Mouse (Mus musculus) kidney, embryonic 15.5 days (tissue): ENCODE measurements at regions not wholly inside any gene's neighbourhood (a gene's known extent, or its start where the extent isn't known, plus 50 kb on each side); places are given as distances from the start of the nearest gene placed in this dataset.
A peak's percentile ranks its signal among the peaks of the same experiment; 100 is the strongest.

Experiments used
- ATAC-seq: fragments of 200-750 bp; cut with Nextera tagmentation; replicated peaks from 2 replicates; pipeline ENCODE4 v1.8.0; 2017; ENCODE audit warnings: moderate TSS enrichment; ENCODE audit not compliant: low FRiP score
- H3K27ac ChIP-seq: fragments of 300-500 bp; sonication (generic); 2 replicates; pipeline ENCODE4 v1.5.1; 2015; ENCODE audit warnings: mild to moderate bottlenecking, inconsistent platforms
- H3K27me3 ChIP-seq: fragments of 300-500 bp; sonication (generic); 2 replicates; pipeline ENCODE4 v1.6.1; 2015; ENCODE audit warnings: inconsistent platforms
- H3K36me3 ChIP-seq: fragments of 300-500 bp; sonication (generic); 2 replicates; pipeline ENCODE4 v1.6.1; 2015; ENCODE audit warnings: inconsistent platforms
- H3K4me1 ChIP-seq: fragments of 300-500 bp; sonication (generic); 2 replicates; pipeline ENCODE4 v1.6.1; 2015; ENCODE audit warnings: inconsistent platforms
- H3K4me2 ChIP-seq: fragments of 300-500 bp; sonication (generic); 2 replicates; pipeline ENCODE4 v1.6.1; 2015; ENCODE audit warnings: moderate library complexity, mild to moderate bottlenecking, inconsistent platforms
- H3K4me3 ChIP-seq: fragments of 300-500 bp; sonication (generic); replicated peaks from 2 replicates; pipeline ENCODE4 v1.5.1; 2015; ENCODE audit warnings: mild to moderate bottlenecking, inconsistent platforms
- H3K9ac ChIP-seq: fragments of 300-500 bp; sonication (generic); 2 replicates; pipeline ENCODE4 v1.6.1; 2015; ENCODE audit warnings: mild to moderate bottlenecking, inconsistent platforms
- H3K9me3 ChIP-seq: fragments of 300-500 bp; sonication (generic); replicated peaks from 2 replicates; pipeline ENCODE4 v1.6.1; 2016; ENCODE audit warnings: inconsistent platforms
- WGBS: fragments of 180-500 bp; shearing (Covaris S2); methylation state at CpG from one replicate; pipeline ENCODE4 v1.1.7; 2015; ENCODE audit warnings: mixed read lengths; 5-methylcytosine and 5-hydroxymethylcytosine counted together

DNA sequence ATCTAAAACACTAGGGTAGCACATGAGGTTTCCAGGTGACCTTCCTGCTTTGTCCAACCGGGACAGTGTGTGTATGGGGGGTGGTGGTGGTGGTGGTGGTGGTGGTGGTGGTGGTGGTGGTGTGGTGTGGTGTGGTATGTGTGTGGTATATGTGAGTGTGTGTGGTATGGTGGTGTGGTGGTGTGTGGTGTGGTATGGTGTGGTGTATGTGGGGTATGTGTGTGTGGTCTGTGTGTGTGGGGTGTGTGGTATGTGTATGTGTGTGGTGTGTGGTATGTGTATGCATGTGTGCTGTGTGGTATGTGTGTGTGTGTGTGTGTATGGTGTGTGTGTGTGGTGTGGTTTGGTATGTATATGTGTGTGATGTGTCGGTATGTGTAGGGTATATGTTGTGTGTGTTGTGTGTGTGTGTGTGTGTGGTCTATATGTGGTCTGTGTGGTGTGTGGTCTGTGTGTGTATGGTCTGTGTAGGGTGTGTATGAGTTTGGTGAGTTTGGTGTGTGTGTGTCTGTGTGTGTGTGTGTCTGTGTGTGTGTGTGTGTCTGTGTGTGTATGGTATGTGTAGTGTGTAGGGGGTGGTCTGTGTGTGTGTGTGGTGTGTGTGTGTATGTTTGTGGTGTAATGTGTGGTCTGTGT, 556.7 kb downstream of the Bnc2 start:
- Histone ChIP-seq H3K27me3 (no peaks in the 10 kb centered on the region), H3K27ac (no peak overlapping the region), H3K4me3 (no peak overlapping the region), H3K9me3 (no peaks in the 10 kb centered on the region), H3K36me3 (no peaks in the 10 kb centered on the region), H3K4me2 (no peak overlapping the region), H3K4me1 (peaks cover 31% of the 10 kb centered on the region), H3K9ac (no peak overlapping the region)
- 0 out of 2 replicates have a peak, but pooled peaks have one; percentile 11 for ATAC-seq
- WGBS, result 89% methylated on average over 2 of the region's 2 CpGs

DNA sequence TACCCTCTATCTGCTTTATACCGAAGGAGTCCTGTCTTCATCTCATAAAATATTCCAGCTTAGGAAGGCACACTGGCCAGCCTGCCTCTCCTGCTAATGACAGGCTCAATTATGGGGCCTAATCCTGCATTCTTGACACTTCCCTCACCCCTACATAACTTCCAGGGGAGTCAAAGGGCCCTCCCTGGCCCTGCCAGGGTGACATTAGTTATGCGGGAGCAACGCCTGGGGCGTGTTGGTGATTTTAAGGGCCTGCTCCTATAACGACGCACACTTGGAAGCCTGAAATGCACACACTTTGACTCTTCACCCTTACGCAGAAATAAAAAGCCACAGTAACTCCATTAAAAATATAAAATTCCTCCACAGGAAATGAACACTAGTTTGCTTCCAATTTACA, 555.5 kb downstream of the Bnc2 start:
- H3K9ac ChIP-seq, result no peak overlapping the region
- 21% methylated on average over 7 of the region's 7 CpGs for WGBS
- H3K4me1 ChIP-seq, result peaks cover 27% of the 10 kb centered on the region
- no peak overlapping the region for H3K4me2 ChIP-seq
- no peaks in the 10 kb centered on the region for H3K9me3 ChIP-seq
- peak overlapping the region; percentile 32; the same call in 1 of the 2 replicates for H3K27ac ChIP-seq
- no peaks in the 10 kb centered on the region for H3K36me3 ChIP-seq
- no peaks in the 10 kb centered on the region for H3K27me3 ChIP-seq
- no peak overlapping the region for H3K4me3 ChIP-seq
- no peak for ATAC-seq

DNA sequence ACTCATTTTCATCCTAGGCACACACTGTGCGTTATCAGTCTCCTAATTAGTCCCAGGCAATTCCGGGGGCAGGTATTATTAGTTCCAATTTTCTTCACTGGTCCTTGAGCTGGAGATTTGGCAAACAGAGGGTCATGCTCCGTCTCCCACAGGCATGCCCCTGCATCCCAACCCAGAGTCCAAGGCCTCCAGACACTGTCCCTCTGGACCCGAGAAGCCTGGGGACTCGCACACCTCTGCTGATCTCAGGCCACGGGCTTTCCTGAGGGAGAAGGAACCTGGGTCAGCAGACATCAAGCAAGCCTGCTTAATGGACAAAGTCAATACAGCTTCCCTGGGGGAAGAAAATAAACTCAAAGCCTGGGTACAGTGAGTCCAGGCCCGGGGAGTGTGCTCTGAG, 554.7 kb downstream of the Bnc2 start:
- no peaks in the 10 kb centered on the region for H3K36me3 ChIP-seq
- peak; percentile 47 for ATAC-seq
- no peaks in the 10 kb centered on the region for H3K9me3 ChIP-seq
- 51% methylated on average over 7 of the region's 7 CpGs for WGBS
- no peak overlapping the region for H3K4me3 ChIP-seq
- H3K9ac ChIP-seq, result no peak overlapping the region
- 0 out of 2 replicates have a peak overlapping the region, but pooled peaks have one; percentile 45 for H3K27ac ChIP-seq
- peaks cover 27% of the 10 kb centered on the region for H3K4me1 ChIP-seq
- no peaks in the 10 kb centered on the region for H3K27me3 ChIP-seq
- no peak overlapping the region for H3K4me2 ChIP-seq

DNA sequence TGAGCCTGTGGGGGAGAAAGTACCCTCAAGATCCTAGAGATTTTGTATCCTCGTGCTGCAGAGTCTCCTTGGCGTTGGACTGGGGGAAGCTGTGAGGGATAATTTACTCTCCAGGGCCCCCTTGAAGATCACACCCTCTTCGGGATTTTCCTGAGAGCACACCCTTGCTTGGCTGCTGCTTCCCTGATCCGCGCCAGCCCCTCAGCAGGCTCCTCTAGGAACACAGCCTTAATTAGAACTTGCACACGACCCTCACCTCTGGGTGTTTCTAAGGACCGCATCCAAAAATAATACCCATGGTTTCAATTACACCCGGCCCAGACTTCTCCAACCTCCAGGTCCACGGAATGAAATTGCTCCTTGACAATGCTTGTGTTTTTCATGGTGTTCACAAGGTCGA, 553.6 kb downstream of the Bnc2 start:
- 42% methylated on average over 10 of the region's 10 CpGs for WGBS
- no peak overlapping the region for H3K9ac ChIP-seq
- H3K27ac ChIP-seq, result no peak overlapping the region
- ATAC-seq, result no peak
- no peaks in the 10 kb centered on the region for H3K27me3 ChIP-seq
- H3K36me3 ChIP-seq, result no peaks in the 10 kb centered on the region
- H3K4me3 ChIP-seq, result no peak overlapping the region
- no peak overlapping the region for H3K4me2 ChIP-seq
- H3K9me3 ChIP-seq, result no peaks in the 10 kb centered on the region
- H3K4me1 ChIP-seq, result peaks cover 36% of the 10 kb centered on the region

DNA sequence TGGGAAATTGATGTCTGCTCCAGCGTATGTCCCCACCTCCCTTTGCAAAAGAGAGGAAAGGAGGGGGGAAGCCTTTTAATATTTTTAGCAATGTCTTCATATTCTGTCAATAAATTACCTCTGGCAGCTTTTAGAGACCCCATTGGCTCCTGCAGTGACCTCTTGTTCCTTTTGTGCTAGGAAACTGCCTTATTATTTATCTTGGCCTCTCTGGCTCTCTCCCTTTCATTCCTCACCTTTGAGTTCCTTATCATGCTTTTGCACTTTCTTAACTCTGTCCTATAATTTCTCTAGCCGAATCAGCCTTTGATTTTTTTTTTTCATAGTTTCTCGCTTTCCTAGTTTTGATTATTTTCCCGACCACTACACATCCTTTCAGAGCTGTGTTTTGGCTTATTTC, 548.7 kb downstream of the Bnc2 start:
- no peak for ATAC-seq
- H3K9me3 ChIP-seq, result no peaks in the 10 kb centered on the region
- H3K27ac ChIP-seq, result no peak overlapping the region
- H3K4me3 ChIP-seq, result no peak overlapping the region
- no peaks in the 10 kb centered on the region for H3K27me3 ChIP-seq
- H3K9ac ChIP-seq, result no peak overlapping the region
- 37% methylated on average over 4 of the region's 4 CpGs for WGBS
- no peak overlapping the region for H3K4me2 ChIP-seq
- peaks cover 14% of the 10 kb centered on the region for H3K4me1 ChIP-seq
- H3K36me3 ChIP-seq, result no peaks in the 10 kb centered on the region

DNA sequence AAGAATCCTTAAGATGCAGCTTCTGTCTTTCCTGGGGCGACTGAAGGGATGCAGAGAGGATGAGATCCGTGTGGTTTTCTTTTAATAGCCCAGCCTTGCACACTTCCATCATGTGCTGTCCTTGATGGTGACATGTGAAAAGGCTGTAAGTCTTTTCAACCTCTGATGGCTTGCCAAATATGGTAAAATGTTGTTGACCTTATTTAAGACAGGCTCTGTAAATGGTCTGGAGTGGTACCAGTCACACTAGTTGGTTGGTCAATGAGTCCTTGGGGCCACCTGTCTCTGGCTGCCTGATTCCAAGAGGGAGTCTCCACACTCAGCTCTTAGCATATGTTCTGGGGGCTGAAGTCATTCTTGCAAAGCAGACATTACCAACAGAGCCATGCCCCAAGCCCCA, 547.7 kb downstream of the Bnc2 start:
- Histone ChIP-seq H3K4me2 (no peak overlapping the region), H3K27ac (no peak overlapping the region), H3K27me3 (no peaks in the 10 kb centered on the region), H3K4me1 (peaks cover 10% of the 10 kb centered on the region), H3K36me3 (no peaks in the 10 kb centered on the region), H3K9ac (no peak overlapping the region), H3K4me3 (no peak overlapping the region), H3K9me3 (no peaks in the 10 kb centered on the region)
- ATAC-seq, result no peak
- 71% methylated on average over 2 of the region's 2 CpGs for WGBS

DNA sequence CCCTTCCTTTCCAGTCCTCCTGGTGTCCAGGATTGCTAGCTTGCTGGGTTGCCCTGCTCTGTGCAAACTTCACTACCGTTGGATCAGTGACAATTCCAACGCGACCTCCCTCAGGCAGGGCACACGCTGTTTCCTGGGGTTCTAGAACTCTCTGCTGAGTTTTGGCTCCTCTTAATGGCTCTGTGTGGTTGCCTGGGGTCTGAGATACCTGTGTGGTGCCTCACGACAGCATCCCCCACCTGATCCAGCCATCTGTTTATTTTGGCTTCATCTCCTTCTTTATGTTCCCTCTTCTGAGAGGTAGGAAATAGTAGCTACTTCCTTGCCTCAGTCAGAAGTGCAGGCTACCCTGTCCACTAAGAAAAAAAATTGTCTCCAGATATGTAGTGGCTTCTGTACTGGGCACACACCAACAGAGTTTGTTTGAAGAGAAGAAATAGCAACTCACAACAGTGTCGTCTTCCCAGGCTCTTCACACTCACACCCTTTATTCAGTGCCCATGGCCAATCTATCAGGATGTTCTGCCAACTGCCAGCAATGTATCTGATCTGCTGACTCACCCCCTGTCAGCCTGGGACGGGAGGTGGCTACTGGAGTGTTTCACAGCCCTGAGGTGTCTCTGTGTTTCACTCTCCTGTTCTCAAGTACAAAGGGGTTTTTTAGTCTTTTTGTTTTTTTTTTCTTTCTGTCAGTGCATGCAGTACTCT, 544.1 kb downstream of the Bnc2 start:
- no peak for ATAC-seq
- Histone ChIP-seq H3K9me3 (no peaks in the 10 kb centered on the region), H3K36me3 (no peaks in the 10 kb centered on the region), H3K4me1 (peaks cover 5% of the 10 kb centered on the region), H3K9ac (no peak overlapping the region), H3K27me3 (no peaks in the 10 kb centered on the region), H3K27ac (no peak overlapping the region), H3K4me3 (no peak overlapping the region), H3K4me2 (no peak overlapping the region)
- WGBS, result 58% methylated on average over 7 of the region's 7 CpGs

DNA sequence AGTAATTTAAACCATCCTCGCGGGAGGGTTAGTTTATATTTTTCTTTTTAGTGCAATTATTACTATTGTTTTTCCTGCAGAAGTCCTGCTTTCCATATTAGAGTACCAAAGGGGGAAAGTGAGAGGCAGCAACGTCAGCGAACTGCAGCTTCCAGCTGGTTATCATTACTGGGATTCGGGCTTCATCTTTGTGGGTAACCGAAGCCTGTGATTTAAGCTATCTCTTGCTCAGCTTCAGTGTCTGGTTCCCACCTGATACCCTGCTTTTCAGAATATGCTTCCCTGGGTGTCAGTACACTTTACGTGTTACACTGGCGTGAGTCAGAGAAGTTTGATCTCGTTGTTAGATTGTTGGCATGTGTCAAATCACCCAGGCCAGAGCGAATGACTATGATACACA, 539.3 kb downstream of the Bnc2 start:
- Histone ChIP-seq H3K27me3 (no peaks in the 10 kb centered on the region), H3K4me2 (no peak overlapping the region), H3K4me3 (no peak overlapping the region), H3K9me3 (no peaks in the 10 kb centered on the region), H3K27ac (no peak overlapping the region), H3K9ac (no peak overlapping the region), H3K36me3 (no peaks in the 10 kb centered on the region), H3K4me1 (peaks cover 21% of the 10 kb centered on the region; the same call in 1 of the 2 replicates)
- ATAC-seq, result no peak
- 77% methylated on average over 10 of the region's 10 CpGs for WGBS

DNA sequence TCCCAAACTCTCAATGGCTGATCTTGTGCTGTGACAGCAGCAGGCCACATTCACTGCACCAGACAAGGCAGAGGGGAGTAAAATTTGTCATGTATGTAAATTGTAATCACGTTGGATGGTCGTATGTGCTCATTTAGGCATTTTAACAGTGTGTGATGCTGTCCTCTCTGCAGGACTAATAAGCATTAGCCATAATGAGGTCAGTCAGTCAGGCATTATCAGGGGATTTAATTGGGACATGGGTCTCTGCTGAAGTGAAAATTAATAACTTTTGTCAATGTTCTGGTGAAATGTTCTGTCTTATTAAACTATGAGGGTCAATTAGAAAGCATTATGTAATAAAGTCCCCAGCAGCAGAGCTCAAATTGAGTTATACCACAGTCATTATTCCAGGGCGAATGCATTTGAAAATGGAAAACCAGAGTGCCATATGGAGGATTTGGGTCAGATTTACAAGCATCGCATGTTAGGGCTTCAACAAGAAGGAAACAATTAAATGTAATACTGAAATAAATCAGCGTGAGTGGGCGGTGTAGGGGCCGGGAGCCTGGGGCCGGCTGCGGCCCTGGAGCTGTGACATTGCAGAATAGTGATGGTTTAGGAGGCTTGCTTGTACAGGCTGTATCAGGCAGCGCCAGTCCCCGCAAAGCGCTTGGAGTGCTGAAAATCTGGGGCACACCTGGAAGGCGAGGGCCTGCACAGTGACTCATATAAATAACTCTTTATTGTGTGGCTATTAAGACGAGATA, 537.7 kb downstream of the Bnc2 start:
- H3K4me3 ChIP-seq, result no peak overlapping the region
- no peaks in the 10 kb centered on the region for H3K9me3 ChIP-seq
- no peak overlapping the region for H3K4me2 ChIP-seq
- H3K27ac ChIP-seq, result 0 out of 2 replicates have a peak overlapping the region, but pooled peaks have one; percentile 6
- peak; percentile 72; the same call in 1 of the 2 replicates for ATAC-seq
- H3K9ac ChIP-seq, result no peak overlapping the region
- no peaks in the 10 kb centered on the region for H3K36me3 ChIP-seq
- no peaks in the 10 kb centered on the region for H3K27me3 ChIP-seq
- peaks cover 21% of the 10 kb centered on the region; the same call in 1 of the 2 replicates for H3K4me1 ChIP-seq
- 31% methylated on average over 14 of the region's 14 CpGs for WGBS

DNA sequence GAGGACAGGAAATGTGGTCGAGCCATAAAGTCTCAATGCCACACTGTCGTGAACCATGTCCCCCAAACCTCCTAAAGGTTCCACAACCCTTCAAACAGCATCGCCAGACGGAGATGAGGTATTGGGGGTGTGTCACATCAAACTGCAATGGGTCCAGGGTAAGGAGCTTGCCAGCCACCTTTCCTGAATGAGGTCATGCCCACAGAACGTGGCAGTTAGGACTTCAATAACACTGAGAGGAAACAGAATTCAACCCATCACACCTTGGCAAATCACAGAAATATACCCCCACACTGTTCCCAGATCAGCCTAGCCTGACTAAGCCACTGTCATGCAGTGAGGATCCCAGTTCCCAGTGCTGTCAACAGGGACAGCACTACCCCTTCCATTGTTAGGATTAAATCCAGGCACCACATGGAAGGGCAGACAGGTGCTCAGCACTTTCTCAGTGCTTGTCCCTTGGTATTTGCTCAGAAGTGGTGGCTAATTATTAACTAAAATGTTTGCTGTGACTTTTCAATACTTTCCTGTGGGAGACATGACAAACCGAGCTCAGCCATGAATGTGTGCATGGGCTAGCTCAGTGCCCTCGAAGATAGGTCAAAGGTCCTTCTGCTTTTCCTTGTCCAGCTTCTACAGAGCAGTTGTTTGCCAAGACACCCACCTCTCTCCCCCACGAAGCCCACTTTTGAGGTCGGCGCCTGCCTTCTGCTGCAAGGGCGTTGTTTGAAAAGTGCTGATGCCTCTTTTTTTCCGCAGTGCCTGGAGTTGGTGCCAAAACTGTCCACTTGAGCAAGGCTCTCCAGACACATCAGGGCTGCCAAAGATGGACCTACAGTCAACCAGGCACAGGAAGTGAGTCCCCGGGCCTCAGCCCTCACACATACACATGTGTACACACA, 525.7 kb downstream of the Bnc2 start:
- ATAC-seq, result peak; percentile 76; the same call in 1 of the 2 replicates
- 74% methylated on average over 13 of the region's 13 CpGs for WGBS

DNA sequence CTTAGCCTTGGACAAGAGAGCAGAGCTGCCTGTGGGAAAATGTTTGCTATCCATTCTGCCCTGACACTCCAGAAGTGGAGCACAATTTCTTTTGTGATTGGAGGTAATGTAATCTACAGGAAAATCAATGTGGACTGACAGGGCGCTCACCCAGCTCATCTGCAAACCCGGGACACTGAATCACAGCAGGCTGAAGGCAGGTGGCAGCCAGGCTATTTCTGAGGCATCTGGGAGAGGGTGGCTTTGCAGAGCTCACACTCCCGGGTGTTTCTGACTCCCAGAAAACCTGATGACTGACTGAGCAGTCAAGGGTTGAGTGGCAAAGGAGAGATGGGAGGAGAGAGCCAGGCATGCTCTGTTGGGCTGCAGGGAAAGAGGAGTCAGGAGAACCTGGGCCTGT, 524.4 kb downstream of the Bnc2 start:
- H3K27me3 ChIP-seq, result no peaks in the 10 kb centered on the region
- no peak overlapping the region for H3K27ac ChIP-seq
- H3K4me2 ChIP-seq, result no peak overlapping the region
- no peak overlapping the region for H3K9ac ChIP-seq
- H3K9me3 ChIP-seq, result no peaks in the 10 kb centered on the region
- no peak for ATAC-seq
- H3K4me1 ChIP-seq, result peaks cover 16% of the 10 kb centered on the region
- WGBS, result 42% methylated on average over 3 of the region's 3 CpGs
- no peaks in the 10 kb centered on the region for H3K36me3 ChIP-seq
- no peak overlapping the region for H3K4me3 ChIP-seq

More for the DNA sequence above, 525.7 kb downstream of the Bnc2 start:
- Histone ChIP-seq H3K4me2 (no peak overlapping the region), H3K27ac (no peak overlapping the region), H3K27me3 (no peaks in the 10 kb centered on the region), H3K9ac (no peak overlapping the region), H3K9me3 (no peaks in the 10 kb centered on the region), H3K36me3 (no peaks in the 10 kb centered on the region), H3K4me1 (peaks cover 16% of the 10 kb centered on the region), H3K4me3 (no peak overlapping the region)
